Mouse (Mus musculus) forebrain, embryonic 13.5 days (tissue): ENCODE measurements around the gene Telo2. TPM values are rescaled to one million over a fixed set of nuclear protein-coding genes. Genes with fewer than 3 reads are reported as not detected.

ENCODE experiments used
- ATAC-seq: fragments of 200-750 bp; cut with Nextera tagmentation; 2 replicates; pipeline ENCODE4 v1.8.0; 2017
- H3K27ac ChIP-seq: fragments of 300-500 bp; sonication (generic); 2 replicates; pipeline ENCODE4 v1.5.1; 2015; ENCODE audit warnings: inconsistent platforms, mild to moderate bottlenecking, moderate library complexity
- H3K27me3 ChIP-seq: fragments of 300-500 bp; sonication (generic); 2 replicates; pipeline ENCODE4 v1.6.1; 2015; ENCODE audit warnings: mild to moderate bottlenecking, inconsistent platforms
- H3K36me3 ChIP-seq: fragments of 300-500 bp; sonication (generic); 2 replicates; pipeline ENCODE4 v1.6.1; 2015; ENCODE audit warnings: mild to moderate bottlenecking, inconsistent platforms; ENCODE audit not compliant: poor library complexity, severe bottlenecking
- H3K4me1 ChIP-seq: fragments of 300-500 bp; sonication (generic); 2 replicates; pipeline ENCODE4 v1.6.1; 2015; ENCODE audit warnings: inconsistent platforms
- H3K4me2 ChIP-seq: fragments of 300-500 bp; sonication (generic); 2 replicates; pipeline ENCODE4 v1.6.1; 2015; ENCODE audit warnings: inconsistent platforms, mild to moderate bottlenecking, moderate library complexity
- H3K4me3 ChIP-seq: fragments of 300-500 bp; sonication (generic); 2 replicates; pipeline ENCODE4 v1.5.1; 2015; ENCODE audit warnings: mild to moderate bottlenecking, inconsistent platforms
- H3K9ac ChIP-seq: fragments of 300-500 bp; sonication (generic); 2 replicates; pipeline ENCODE4 v1.6.1; 2015; ENCODE audit warnings: mild to moderate bottlenecking, inconsistent platforms
- H3K9me3 ChIP-seq: fragments of 300-500 bp; sonication (generic); replicated peaks from 2 replicates; pipeline ENCODE4 v1.6.1; 2016; ENCODE audit warnings: inconsistent platforms
- WGBS: fragments of 180-500 bp; shearing (Covaris S2); methylation state at CpG from one replicate; pipeline ENCODE4 v1.1.7; 2015; 5-methylcytosine and 5-hydroxymethylcytosine counted together
- polyA plus RNA-seq: library from polyadenylated mRNA; unstranded; fragments of >200 nt; fragmentation: Nextera tagmentation; extraction: Ambion mirVana; gene quantifications from 2 replicates; pipeline ENCODE4 v1.2.1, GENCODE M21; 2015

Telo2 gene
- polyA plus RNA-seq, 1 experiment from 2014 or later, result 41.2 TPM

- Histone ChIP-seq H3K36me3 (peaks cover 16% of the 10 kb centered on the region), H3K4me1 (no peaks in the 10 kb centered on the region), H3K27me3 (no peaks in the 10 kb centered on the region), H3K27ac (no peak overlapping the region), H3K4me3 (no peak overlapping the region), H3K9ac (no peak overlapping the region), H3K9me3 (no peaks in the 10 kb centered on the region), H3K4me2 (no peak overlapping the region)
- no peak for ATAC-seq
- WGBS, result 78% methylated on average over 2 of the region's 2 CpGs
Observed at GRCm38 (mm10) chr17:25068690-25069089, 47.1 kb downstream of the Telo2 start.

- Histone ChIP-seq H3K9me3 (no peaks in the 10 kb centered on the region), H3K4me3 (no peak overlapping the region), H3K4me1 (no peaks in the 10 kb centered on the region), H3K36me3 (peaks cover 15% of the 10 kb centered on the region), H3K9ac (no peak overlapping the region), H3K27ac (no peak overlapping the region), H3K27me3 (no peaks in the 10 kb centered on the region), H3K4me2 (no peak overlapping the region)
- 78% methylated on average over 8 of the region's 8 CpGs for WGBS
- ATAC-seq, result no peak
Observed at GRCm38 (mm10) chr17:25067442-25067851, 48.3 kb downstream of the Telo2 start.

- no peaks in the 10 kb centered on the region for H3K27me3 ChIP-seq
- no peaks in the 10 kb centered on the region for H3K4me1 ChIP-seq
- no peak overlapping the region for H3K9ac ChIP-seq
- H3K4me3 ChIP-seq, result no peak overlapping the region
- WGBS, result 91% methylated on average over 7 of the region's 7 CpGs
- peaks cover 23% of the 10 kb centered on the region for H3K36me3 ChIP-seq
- no peak overlapping the region for H3K27ac ChIP-seq
- no peak overlapping the region for H3K4me2 ChIP-seq
- no peaks in the 10 kb centered on the region for H3K9me3 ChIP-seq
- no peak for ATAC-seq
Observed at GRCm38 (mm10) chr17:25066595-25066994, 49.2 kb downstream of the Telo2 start.

DNA sequence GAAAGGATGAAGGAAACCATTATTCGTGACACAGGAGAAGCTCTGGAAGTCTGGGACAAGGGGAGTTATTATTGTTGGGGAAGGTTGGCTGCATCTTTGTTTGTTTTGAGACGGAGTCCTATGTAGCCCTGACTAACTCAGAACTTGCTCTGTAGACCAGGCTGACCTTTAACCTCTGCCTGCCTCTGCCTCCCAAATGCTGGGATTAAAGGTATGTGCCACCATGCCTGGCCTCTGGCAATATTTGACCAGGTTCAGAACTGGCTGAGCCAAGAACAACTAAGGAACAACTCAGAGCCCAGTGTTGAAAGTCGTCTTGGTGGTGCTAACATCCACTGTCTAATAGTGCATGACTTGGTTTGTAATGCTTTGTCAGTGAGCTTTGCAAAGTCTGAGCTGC, 50.6 kb downstream of the Telo2 start:
- 94% methylated on average over 3 of the region's 3 CpGs for WGBS
- no peaks in the 10 kb centered on the region for H3K4me1 ChIP-seq
- no peak for ATAC-seq
- H3K27me3 ChIP-seq, result no peaks in the 10 kb centered on the region
- peaks cover 35% of the 10 kb centered on the region for H3K36me3 ChIP-seq
- no peak overlapping the region for H3K27ac ChIP-seq
- H3K9me3 ChIP-seq, result no peaks in the 10 kb centered on the region
- no peak overlapping the region for H3K4me3 ChIP-seq
- H3K4me2 ChIP-seq, result no peak overlapping the region
- H3K9ac ChIP-seq, result no peak overlapping the region

GRCm38 (mm10) chr17:25064351-25064750, 51.4 kb downstream of the Telo2 start:
- Histone ChIP-seq H3K27ac (no peak overlapping the region), H3K9ac (no peak overlapping the region), H3K4me2 (no peak overlapping the region), H3K4me3 (no peak overlapping the region), H3K9me3 (no peaks in the 10 kb centered on the region), H3K36me3 (peaks cover 42% of the 10 kb centered on the region), H3K4me1 (no peaks in the 10 kb centered on the region), H3K27me3 (no peaks in the 10 kb centered on the region)
- no peak for ATAC-seq
- whole genome bisulfite sequencing, result 82% methylated on average over 9 of the region's 9 CpGs

DNA sequence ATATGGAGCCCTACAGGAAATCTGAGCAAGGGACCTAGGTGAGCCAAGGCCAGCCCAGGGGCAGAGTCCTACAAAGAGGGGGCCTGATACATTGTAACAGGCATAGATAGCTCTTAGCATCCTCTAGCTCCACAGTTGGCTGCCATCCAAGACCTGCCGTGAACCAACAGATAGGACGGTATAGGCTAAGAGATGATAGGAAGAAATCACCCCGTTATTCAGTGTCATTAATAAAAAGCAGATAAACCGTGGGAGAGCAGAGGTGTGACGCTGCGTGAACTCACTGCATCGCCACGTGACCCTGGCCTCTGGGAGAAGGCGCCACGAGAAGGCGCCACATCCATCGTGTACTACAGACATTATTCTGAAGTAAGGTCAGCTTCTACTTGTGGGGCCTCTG, 51.9 kb downstream of the Telo2 start:
- no peaks in the 10 kb centered on the region for H3K27me3 ChIP-seq
- no peak overlapping the region for H3K4me2 ChIP-seq
- H3K9ac ChIP-seq, result no peak overlapping the region
- no peak overlapping the region for H3K4me3 ChIP-seq
- no peak overlapping the region for H3K27ac ChIP-seq
- 86% methylated on average over 12 of the region's 12 CpGs for WGBS
- H3K4me1 ChIP-seq, result no peaks in the 10 kb centered on the region
- no peaks in the 10 kb centered on the region for H3K9me3 ChIP-seq
- ATAC-seq, result no peak
- H3K36me3 ChIP-seq, result peaks cover 43% of the 10 kb centered on the region

- H3K4me3 ChIP-seq, result no peak overlapping the region
- WGBS, result 76% methylated on average over 4 of the region's 4 CpGs
- H3K9ac ChIP-seq, result no peak overlapping the region
- no peaks in the 10 kb centered on the region for H3K9me3 ChIP-seq
- no peak overlapping the region for H3K4me2 ChIP-seq
- H3K27ac ChIP-seq, result no peak overlapping the region
- peaks cover 45% of the 10 kb centered on the region for H3K36me3 ChIP-seq
- no peaks in the 10 kb centered on the region for H3K4me1 ChIP-seq
- no peaks in the 10 kb centered on the region for H3K27me3 ChIP-seq
- no peak for ATAC-seq
Observed at GRCm38 (mm10) chr17:25063261-25063660, 52.5 kb downstream of the Telo2 start.

DNA sequence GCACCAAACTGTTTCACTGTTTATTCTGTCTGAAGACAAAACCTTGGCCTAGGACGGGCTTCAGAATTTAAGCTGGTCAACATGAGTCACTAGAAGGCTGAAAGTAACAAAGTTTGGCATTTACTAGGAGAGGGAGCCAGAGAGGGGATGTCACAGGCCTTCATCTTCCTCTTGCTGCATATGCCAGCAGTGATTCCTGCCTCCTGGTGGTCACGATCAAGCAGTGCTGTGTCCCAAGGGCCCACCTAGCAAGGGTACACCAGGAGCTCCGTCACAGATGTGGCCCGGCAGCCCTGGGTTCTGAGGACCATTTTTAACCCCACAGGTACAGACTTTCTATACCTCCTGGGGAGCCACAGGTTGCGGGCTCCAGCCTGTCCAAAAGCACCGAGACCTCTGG, 58.7 kb downstream of the Telo2 start:
- no peaks in the 10 kb centered on the region for H3K9me3 ChIP-seq
- no peak overlapping the region for H3K4me2 ChIP-seq
- H3K27me3 ChIP-seq, result no peaks in the 10 kb centered on the region
- no peak overlapping the region for H3K4me3 ChIP-seq
- no peaks in the 10 kb centered on the region for H3K4me1 ChIP-seq
- ATAC-seq, result no peak
- no peak overlapping the region for H3K9ac ChIP-seq
- WGBS, result 93% methylated on average over 6 of the region's 6 CpGs
- H3K36me3 ChIP-seq, result peaks cover 78% of the 10 kb centered on the region
- H3K27ac ChIP-seq, result no peak overlapping the region

GRCm38 (mm10) chr17:25053274-25053673, 62.5 kb downstream of the Telo2 start:
- Histone ChIP-seq H3K4me3 (no peak overlapping the region), H3K9me3 (no peaks in the 10 kb centered on the region), H3K27me3 (no peaks in the 10 kb centered on the region), H3K36me3 (peaks cover 78% of the 10 kb centered on the region), H3K9ac (no peak overlapping the region), H3K4me2 (no peak overlapping the region), H3K27ac (no peak overlapping the region), H3K4me1 (no peaks in the 10 kb centered on the region)
- no peak for ATAC-seq
- 86% methylated on average over 9 of the region's 9 CpGs for WGBS

Other genes starting within 250 kb of the Telo2 start
- 0.17 and 0.25 TPM in 2 replicates for gene Igfals, start 250.0 kb downstream of the Telo2 start, polyA plus RNA-seq
- 68.5 and 76.9 TPM in 2 replicates for gene Nubp2, start 229.6 kb downstream of the Telo2 start, polyA plus RNA-seq
- 64.3 and 67.4 TPM in 2 replicates for gene Spsb3, start 229.3 kb downstream of the Telo2 start, polyA plus RNA-seq
- 31.3 and 36.5 TPM in 2 replicates for gene Eme2, start 220.9 kb downstream of the Telo2 start, polyA plus RNA-seq
- gene Mrps34, start 220.9 kb downstream of the Telo2 start, polyA plus RNA-seq, result 81.4 and 85.4 TPM in 2 replicates
- gene Nme3, start 219.5 kb downstream of the Telo2 start, polyA plus RNA-seq, result 72.1 and 80.8 TPM in 2 replicates
- gene Mapk8ip3, start 179.0 kb downstream of the Telo2 start, polyA plus RNA-seq, result 60.8 and 73.6 TPM in 2 replicates
- gene Jpt2, start 155.3 kb downstream of the Telo2 start, polyA plus RNA-seq, result 186 and 217 TPM in 2 replicates
- 7.9 and 8.3 TPM in 2 replicates for gene Cramp1l, start 100.2 kb downstream of the Telo2 start, polyA plus RNA-seq
- gene Ift140, start 99.9 kb downstream of the Telo2 start, polyA plus RNA-seq, result 18.6 and 22.8 TPM in 2 replicates
- gene Tmem204, start 32.4 kb downstream of the Telo2 start, polyA plus RNA-seq, result 7.7 and 10.1 TPM in 2 replicates
- gene Ptx4, start 4.8 kb upstream of the Telo2 start, polyA plus RNA-seq, result not detected in 2 replicates
- gene Clcn7, start 17.4 kb upstream of the Telo2 start, polyA plus RNA-seq, result 23.6 and 29.6 TPM in 2 replicates
- gene Ccdc154, start 46.5 kb upstream of the Telo2 start, polyA plus RNA-seq, result not detected in 2 replicates
- gene Gm38655, start 59.5 kb upstream of the Telo2 start, polyA plus RNA-seq, result not detected in 2 replicates
- 38.3 and 38.6 TPM in 2 replicates for gene BC003965, start 68.6 kb upstream of the Telo2 start, polyA plus RNA-seq
- gene Unkl, start 72.4 kb upstream of the Telo2 start, polyA plus RNA-seq, result 7.9 and 10.6 TPM in 2 replicates
- 71.9 and 74.8 TPM in 2 replicates for gene Gnptg, start 124.2 kb upstream of the Telo2 start, polyA plus RNA-seq
- 63.3 and 64.3 TPM in 2 replicates for gene Tsr3, start 124.2 kb upstream of the Telo2 start, polyA plus RNA-seq
- gene Baiap3, start 140.4 kb upstream of the Telo2 start, polyA plus RNA-seq, result 3.6 and 5.2 TPM in 2 replicates
- gene Ube2i, start 158.7 kb upstream of the Telo2 start, polyA plus RNA-seq, result 755 and 766 TPM in 2 replicates
- gene Prss34, start 182.4 kb upstream of the Telo2 start, polyA plus RNA-seq, result not detected in 2 replicates
- gene Prss28, start 192.7 kb upstream of the Telo2 start, polyA plus RNA-seq, result not detected in 2 replicates
- not detected in 2 replicates for gene Prss29, start 202.7 kb upstream of the Telo2 start, polyA plus RNA-seq
- gene Tpsab1, start 229.6 kb upstream of the Telo2 start, polyA plus RNA-seq, result not detected in 2 replicates